Mouse (Mus musculus) thymus, postnatal 4 days (tissue): Measurements from ENCODE around the gene Zfp341.
A peak's percentile ranks its signal among the peaks of the same experiment; 100 is the strongest.

Experiments
- DNase-seq: peaks from one replicate; pipeline ENCODE4 v3.0.0; 2021

Gene Zfp341

GRCm38 (mm10) chr2:154589051-154589450 is 24.0 kb upstream of the Zfp341 start:
- no peak for DNase-seq

GRCm38 (mm10) chr2:154591239-154591638 is 21.9 kb upstream of the Zfp341 start:
- no peak for DNase-seq

- peak; percentile 63 for DNase-seq
Measured at GRCm38 (mm10) chr2:154593025-154593424, 20.1 kb upstream of the Zfp341 start.

- no peak for DNase-seq
Measured at GRCm38 (mm10) chr2:154595775-154596174, 17.3 kb upstream of the Zfp341 start.

GRCm38 (mm10) chr2:154597399-154597798 is 15.7 kb upstream of the Zfp341 start:
- DNase-seq = no peak

GRCm38 (mm10) chr2:154600586-154600985 is 12.5 kb upstream of the Zfp341 start:
- DNase-seq = no peak

GRCm38 (mm10) chr2:154601324-154601723 is 11.8 kb upstream of the Zfp341 start:
- no peak for DNase-seq

GRCm38 (mm10) chr2:154603007-154603637 is 10.0 kb upstream of the Zfp341 start:
- DNase-seq = no peak

GRCm38 (mm10) chr2:154603638-154604153 is 9.4 kb upstream of the Zfp341 start, which contains the start of gene Pxmp4:
TSS of gene Pxmp4 (minus strand) at chr2:154603708.
- peak; percentile 98 for DNase-seq

GRCm38 (mm10) chr2:154604156-154604555 is 8.9 kb upstream of the Zfp341 start:
- DNase-seq = peak; percentile 62

- DNase-seq = no peak
Measured at GRCm38 (mm10) chr2:154606965-154607364, 6.1 kb upstream of the Zfp341 start.

- DNase-seq = no peak
Measured at GRCm38 (mm10) chr2:154609050-154609767, 3.9 kb upstream of the Zfp341 start.

- DNase-seq = no peak
Measured at GRCm38 (mm10) chr2:154614841-154615576, 1.9 kb downstream of the Zfp341 start.

- no peak for DNase-seq
Measured at GRCm38 (mm10) chr2:154615674-154616073, 2.6 kb downstream of the Zfp341 start.

- DNase-seq = peak; percentile 69
Measured at GRCm38 (mm10) chr2:154617061-154617460, 4.0 kb downstream of the Zfp341 start.

GRCm38 (mm10) chr2:154621684-154622083 is 8.6 kb downstream of the Zfp341 start:
- DNase-seq = no peak

GRCm38 (mm10) chr2:154624137-154624536 is 11.0 kb downstream of the Zfp341 start:
- peak; percentile 39 for DNase-seq

- no peak for DNase-seq
Measured at GRCm38 (mm10) chr2:154630531-154630930, 17.4 kb downstream of the Zfp341 start.

- DNase-seq = no peak
Measured at GRCm38 (mm10) chr2:154632203-154632780, 19.2 kb downstream of the Zfp341 start.

- DNase-seq = no peak
Measured at GRCm38 (mm10) chr2:154633039-154633742, 20.1 kb downstream of the Zfp341 start.

- no peak for DNase-seq
Measured at GRCm38 (mm10) chr2:154633876-154634644, 21.0 kb downstream of the Zfp341 start.

- no peak for DNase-seq
Measured at GRCm38 (mm10) chr2:154635826-154636225, 22.7 kb downstream of the Zfp341 start.
